Mouse (Mus musculus) lung, postnatal 0 days (tissue): Measurements from ENCODE around the gene Ndufb10.
"Not testable (repeated sequence)": the region's sequence is repeated elsewhere in the genome, so short reads cannot be mapped to it uniquely, and the experiment has no call there.

Source experiments
- CTCF ChIP-seq: IDR thresholded peaks from 2 replicates; pipeline ENCODE4 v1.5.1; 2016; ENCODE audit warnings: antibody characterized with exemption, mild to moderate bottlenecking
- EP300 ChIP-seq: IDR thresholded peaks from 2 replicates; pipeline ENCODE4 v1.6.1; 2016; ENCODE audit warnings: antibody characterized with exemption, mild to moderate bottlenecking, control low read depth

GRCm38 (mm10) chr17:24720616-24721015 is 3.7 kb downstream of the Ndufb10 start:
- not testable (repeated sequence) for TF ChIP-seq CTCF, EP300
